Mouse (Mus musculus): ENCODE measurements around the gene Rasgrp4.
"Not testable (repeated sequence)": the region's sequence is repeated elsewhere in the genome, so short reads cannot be mapped to it uniquely, and the experiment has no call there.

Rasgrp4 gene

GRCm38 (mm10) chr7:29178106-29178505 lies 43.5 kb downstream of the Rasgrp4 start:
- peak; percentile 55 for DNase-seq (ENCODE audit: low read depth, low spot score)

GRCm38 (mm10) chr7:29179323-29179722 lies 44.7 kb downstream of the Rasgrp4 start:
- peak; percentile 56 for DNase-seq (ENCODE audit: low read depth, low spot score)

- peak; percentile 98 for DNase-seq (ENCODE audit: low read depth, low spot score)
Measured at GRCm38 (mm10) chr7:29180077-29180853, 45.6 kb downstream of the Rasgrp4 start, which contains the start of gene Psmd8. Gene Psmd8 (minus strand): TSS chr7:29180701.

GRCm38 (mm10) chr7:29180854-29181236 lies 46.2 kb downstream of the Rasgrp4 start:
- DNase-seq (ENCODE audit: low read depth, low spot score), result no peak

GRCm38 (mm10) chr7:29181323-29181722 lies 46.7 kb downstream of the Rasgrp4 start:
- not testable (repeated sequence) for DNase-seq (ENCODE audit: low read depth, low spot score)

GRCm38 (mm10) chr7:29194230-29194629 lies 59.6 kb downstream of the Rasgrp4 start:
- not testable (repeated sequence) for DNase-seq (ENCODE audit: low read depth, low spot score)

GRCm38 (mm10) chr7:29202577-29202976 lies 67.9 kb downstream of the Rasgrp4 start:
- DNase-seq (ENCODE audit: low read depth, low spot score), result no peak
